Mouse (Mus musculus) heart, adult 10 weeks (tissue): Measurements from ENCODE around the gene Vwa3a. TPM values are rescaled to one million over a fixed set of nuclear protein-coding genes. Genes with fewer than 3 reads are reported as not detected.

Source experiments
- polyA plus RNA-seq: library from polyadenylated mRNA; stranded (reverse); fragments of 350-450 nt; fragmentation: Illumina TruSeq; extraction: RNeasy Lipid Tissue Mini Kit (QIAGEN cat#74804); gene quantifications from one replicate; pipeline ENCODE4 v1.2.3, GENCODE M21; 2014; ENCODE audit warnings: low read depth, low replicate concordance

The Vwa3a gene
- polyA plus RNA-seq, result 8.0 TPM

GRCm38 (mm10) chr7:120739018-120739417, at the start of gene Vwa3a:
Gene Vwa3a, plus strand, starts transcription at chr7:120739318.

GRCm38 (mm10) chr7:120811834-120812415, 72.8 kb downstream of the Vwa3a start, which contains the start of gene Gm5737:
Gene Gm5737, plus strand, starts transcription at chr7:120812365.

GRCm38 (mm10) chr7:120842345-120843036, 103.4 kb downstream of the Vwa3a start, which contains the start of gene Eef2k:
Gene Eef2k, plus strand, starts transcription at chr7:120842831.

Other genes starting within 250 kb of the Vwa3a start
- 1,382 TPM for gene Uqcrc2, start 104.1 kb upstream of the Vwa3a start, polyA plus RNA-seq
- not detected for gene Pdzd9, start 69.0 kb upstream of the Vwa3a start, polyA plus RNA-seq
- gene Mosmo, start 61.7 kb upstream of the Vwa3a start, polyA plus RNA-seq, result 35.2 TPM
- gene Gm5737, start 73.0 kb downstream of the Vwa3a start, polyA plus RNA-seq, result not detected
- gene Eef2k, start 103.5 kb downstream of the Vwa3a start, polyA plus RNA-seq, result 28.5 TPM
- 10.2 TPM for gene Polr3e, start 178.4 kb downstream of the Vwa3a start, polyA plus RNA-seq
- 9.5 TPM for gene Cdr2, start 243.0 kb downstream of the Vwa3a start, polyA plus RNA-seq
- 0.42 TPM for gene Mfsd13b, start 243.2 kb downstream of the Vwa3a start, polyA plus RNA-seq